Mouse (Mus musculus) forebrain, embryonic 15.5 days (tissue): Measurements from ENCODE around the gene Ifnk. TPM values are rescaled to one million over a fixed set of nuclear protein-coding genes. Genes with fewer than 3 reads are reported as not detected.

Source experiments
- ATAC-seq: fragments of 200-750 bp; cut with Nextera tagmentation; replicated peaks from 2 replicates; pipeline ENCODE4 v1.8.0; 2017; ENCODE audit warnings: mild to moderate bottlenecking, moderate TSS enrichment, moderate library complexity
- H3K27ac ChIP-seq: fragments of 300-500 bp; sonication (generic); replicated peaks from 2 replicates; pipeline ENCODE4 v1.5.1; 2015; ENCODE audit warnings: mild to moderate bottlenecking, inconsistent platforms
- H3K27me3 ChIP-seq: fragments of 300-500 bp; sonication (generic); 2 replicates; pipeline ENCODE4 v1.6.1; 2015; ENCODE audit warnings: inconsistent platforms
- H3K36me3 ChIP-seq: fragments of 300-500 bp; sonication (generic); 2 replicates; pipeline ENCODE4 v1.6.1; 2015; ENCODE audit warnings: mild to moderate bottlenecking, inconsistent platforms
- H3K4me1 ChIP-seq: fragments of 300-500 bp; sonication (generic); 2 replicates; pipeline ENCODE4 v1.6.1; 2015; ENCODE audit warnings: inconsistent platforms
- H3K4me2 ChIP-seq: fragments of 300-500 bp; sonication (generic); replicated peaks from 2 replicates; pipeline ENCODE4 v1.6.1; 2015; ENCODE audit warnings: mild to moderate bottlenecking, inconsistent platforms
- H3K4me3 ChIP-seq: fragments of 300-500 bp; sonication (generic); 2 replicates; pipeline ENCODE4 v1.5.1; 2015; ENCODE audit warnings: mild to moderate bottlenecking, inconsistent platforms
- H3K9ac ChIP-seq: fragments of 300-500 bp; sonication (generic); replicated peaks from 2 replicates; pipeline ENCODE4 v1.6.1; 2015; ENCODE audit warnings: mild to moderate bottlenecking, inconsistent platforms
- H3K9me3 ChIP-seq: fragments of 300-500 bp; sonication (generic); 2 replicates; pipeline ENCODE4 v1.6.1; 2016; ENCODE audit warnings: inconsistent platforms
- WGBS: fragments of 180-500 bp; shearing (Covaris S2); methylation state at CpG from one replicate; pipeline ENCODE4 v1.1.7; 2015; ENCODE audit warnings: mixed read lengths; 5-methylcytosine and 5-hydroxymethylcytosine counted together
- polyA plus RNA-seq: library from polyadenylated mRNA; unstranded; fragments of >200 nt; fragmentation: Nextera tagmentation; extraction: Ambion mirVana; gene quantifications from 2 replicates; pipeline ENCODE4 v1.2.1, GENCODE M21; 2015

Gene Ifnk
- polyA plus RNA-seq, 1 experiment from 2014 or later: 0.22 TPM

DNA sequence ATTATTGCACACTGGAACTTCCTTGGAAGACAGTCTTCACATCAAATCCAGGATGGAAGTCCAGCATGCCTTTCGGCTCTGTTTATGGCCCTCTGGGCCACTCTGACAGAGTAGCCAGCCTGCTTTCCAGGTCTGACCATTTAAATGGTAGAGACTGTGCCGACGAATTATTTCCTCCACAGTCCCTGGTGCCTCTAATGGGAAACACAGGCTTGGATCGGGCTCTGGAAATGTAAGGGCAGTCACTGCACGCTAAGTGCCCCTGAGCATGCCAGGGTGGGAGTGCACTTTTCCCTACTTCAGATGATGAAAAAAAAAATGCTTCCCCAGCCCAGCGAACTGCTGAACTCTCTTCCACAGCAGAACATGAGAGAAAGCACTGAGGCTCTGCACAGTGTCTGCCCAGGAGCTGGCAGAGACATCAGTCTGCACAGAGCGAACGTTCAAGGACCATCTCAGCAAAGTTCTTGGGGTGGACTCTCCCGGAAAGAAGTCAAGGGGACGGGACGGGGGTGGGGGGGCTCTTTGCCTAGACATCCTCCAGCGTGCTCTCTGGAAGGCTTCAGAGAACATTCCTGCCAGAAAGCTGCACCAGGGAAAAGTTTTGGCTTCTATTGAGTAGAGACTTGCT is 8.3 kb upstream of the Ifnk start:
- Histone ChIP-seq H3K9ac (no peak overlapping the region), H3K4me1 (no peaks in the 10 kb centered on the region), H3K4me2 (no peak overlapping the region), H3K9me3 (no peaks in the 10 kb centered on the region), H3K4me3 (no peak overlapping the region), H3K36me3 (no peaks in the 10 kb centered on the region), H3K27ac (no peak overlapping the region), H3K27me3 (no peaks in the 10 kb centered on the region)
- ATAC-seq: no peak
- 86% methylated on average over 12 of the region's 12 CpGs for WGBS

GRCm38 (mm10) chr4:35145726-35146125 is 6.1 kb upstream of the Ifnk start:
- H3K27ac ChIP-seq: no peak overlapping the region
- no peak for ATAC-seq
- no peak overlapping the region for H3K4me2 ChIP-seq
- H3K4me1 ChIP-seq: no peaks in the 10 kb centered on the region
- H3K36me3 ChIP-seq: no peaks in the 10 kb centered on the region
- no peaks in the 10 kb centered on the region for H3K27me3 ChIP-seq
- H3K9me3 ChIP-seq: no peaks in the 10 kb centered on the region
- WGBS: 90% methylated on average over 10 of the region's 10 CpGs
- no peak overlapping the region for H3K4me3 ChIP-seq
- H3K9ac ChIP-seq: no peak overlapping the region

DNA sequence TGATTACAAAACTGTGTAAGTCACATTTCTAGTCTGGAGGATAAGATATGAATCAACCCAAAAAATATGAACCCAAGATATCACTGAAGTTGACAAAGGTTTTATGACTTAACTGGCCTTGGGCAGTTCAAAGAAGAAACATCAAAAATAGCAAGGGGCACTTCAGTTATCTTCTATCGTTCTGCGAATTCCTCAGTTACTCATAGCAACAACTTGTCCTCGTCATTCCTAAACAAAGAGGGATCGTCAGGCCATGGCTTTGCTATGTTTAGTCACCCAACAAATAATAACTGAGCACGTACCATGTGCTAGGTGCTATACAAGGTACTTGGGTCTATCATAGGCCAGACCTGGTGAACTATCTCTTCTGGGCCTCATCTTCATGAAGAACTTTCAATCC is 5.3 kb upstream of the Ifnk start:
- WGBS: 94% methylated on average over 5 of the region's 5 CpGs
- Histone ChIP-seq H3K4me1 (no peaks in the 10 kb centered on the region), H3K27ac (no peak overlapping the region), H3K36me3 (no peaks in the 10 kb centered on the region), H3K27me3 (no peaks in the 10 kb centered on the region), H3K9ac (no peak overlapping the region), H3K4me2 (no peak overlapping the region), H3K4me3 (no peak overlapping the region), H3K9me3 (no peaks in the 10 kb centered on the region)
- no peak for ATAC-seq

DNA sequence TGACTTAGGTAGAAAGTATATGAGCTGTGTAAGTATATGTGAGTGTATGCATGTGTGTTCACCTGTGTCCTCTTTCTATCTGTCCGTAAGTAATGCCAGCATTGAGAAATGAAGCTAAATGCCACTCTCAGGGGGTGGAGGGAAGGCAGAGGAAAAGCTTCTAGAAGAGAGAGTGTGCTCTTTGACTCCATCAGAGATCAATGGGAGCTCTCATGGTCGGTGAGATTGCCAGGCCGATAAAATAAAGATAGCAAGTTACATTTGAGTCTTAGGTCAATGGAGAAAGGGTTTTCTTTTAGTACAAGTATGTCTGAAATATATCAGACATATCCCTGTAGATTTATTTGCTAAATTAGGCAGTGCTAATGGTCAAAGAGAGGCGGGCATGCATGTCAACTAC is 3.5 kb upstream of the Ifnk start:
- no peaks in the 10 kb centered on the region for H3K4me1 ChIP-seq
- WGBS: 89% methylated on average over 4 of the region's 4 CpGs
- H3K4me3 ChIP-seq: no peak overlapping the region
- H3K9me3 ChIP-seq: no peaks in the 10 kb centered on the region
- H3K27ac ChIP-seq: no peak overlapping the region
- H3K9ac ChIP-seq: no peak overlapping the region
- ATAC-seq: no peak
- H3K36me3 ChIP-seq: no peaks in the 10 kb centered on the region
- H3K4me2 ChIP-seq: no peak overlapping the region
- no peaks in the 10 kb centered on the region for H3K27me3 ChIP-seq

DNA sequence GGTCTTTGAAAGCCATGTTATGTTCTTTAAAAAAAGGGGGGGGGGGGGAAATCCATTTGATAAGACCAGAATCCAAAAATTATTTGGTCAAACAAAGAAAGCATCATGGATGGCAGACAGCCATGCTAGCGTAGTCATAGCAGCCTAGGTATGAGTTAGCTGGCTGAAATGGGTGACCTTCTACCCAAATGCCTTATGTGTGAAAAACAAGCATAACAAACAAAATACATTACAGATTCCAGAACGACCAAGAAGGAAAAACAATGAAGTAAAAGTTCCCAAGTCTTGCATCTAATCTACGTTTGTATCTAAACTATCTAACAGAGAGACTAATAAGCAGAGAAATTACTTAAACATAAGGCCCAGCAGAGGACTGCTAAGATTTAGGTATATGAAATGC is 1.1 kb upstream of the Ifnk start:
- Histone ChIP-seq H3K4me2 (no peak overlapping the region), H3K4me3 (no peak overlapping the region), H3K27me3 (no peaks in the 10 kb centered on the region), H3K4me1 (peaks cover 3% of the 10 kb centered on the region), H3K36me3 (no peaks in the 10 kb centered on the region), H3K9ac (no peak overlapping the region), H3K9me3 (no peaks in the 10 kb centered on the region), H3K27ac (no peak overlapping the region)
- ATAC-seq: no peak
- WGBS: 88% methylated on average over 3 of the region's 3 CpGs

- H3K27ac ChIP-seq: no peak overlapping the region
- no peak for ATAC-seq
- no peak overlapping the region for H3K4me2 ChIP-seq
- H3K9ac ChIP-seq: no peak overlapping the region
- H3K27me3 ChIP-seq: no peaks in the 10 kb centered on the region
- WGBS: 51% methylated on average over 3 of the region's 3 CpGs
- peaks cover 15% of the 10 kb centered on the region for H3K4me1 ChIP-seq
- H3K4me3 ChIP-seq: no peak overlapping the region
- no peaks in the 10 kb centered on the region for H3K9me3 ChIP-seq
- H3K36me3 ChIP-seq: no peaks in the 10 kb centered on the region
Measured at GRCm38 (mm10) chr4:35154051-35154450, 2.2 kb downstream of the Ifnk start.

GRCm38 (mm10) chr4:35155132-35155922 is 3.5 kb downstream of the Ifnk start:
- H3K27ac ChIP-seq: no peak overlapping the region
- H3K9ac ChIP-seq: peak overlapping the region; percentile 47; the same call in 1 of the 2 replicates
- WGBS: 24% methylated on average over 20 of the region's 20 CpGs

GRCm38 (mm10) chr4:35156149-35156611 is 4.3 kb downstream of the Ifnk start:
- ATAC-seq: peak; percentile 75
- peak overlapping the region; percentile 50 for H3K4me3 ChIP-seq
- peak overlapping the region; percentile 23 for H3K27ac ChIP-seq
- peaks cover 15% of the 10 kb centered on the region for H3K4me1 ChIP-seq
- no peaks in the 10 kb centered on the region for H3K36me3 ChIP-seq
- no peaks in the 10 kb centered on the region for H3K9me3 ChIP-seq
- H3K27me3 ChIP-seq: no peaks in the 10 kb centered on the region
- H3K9ac ChIP-seq: peak overlapping the region; percentile 47
- peak overlapping the region; percentile 79 for H3K4me2 ChIP-seq
- under 1% methylated on average over 26 of the region's 26 CpGs for WGBS

More at GRCm38 (mm10) chr4:35155132-35155922, 3.5 kb downstream of the Ifnk start:
- 0 out of 2 replicates have a peak, but pooled peaks have one; percentile 32 for ATAC-seq
- Histone ChIP-seq H3K4me1 (peaks cover 15% of the 10 kb centered on the region), H3K4me2 (peak overlapping the region; percentile 79), H3K9me3 (no peaks in the 10 kb centered on the region), H3K4me3 (peak overlapping the region; percentile 50), H3K27me3 (no peaks in the 10 kb centered on the region), H3K36me3 (no peaks in the 10 kb centered on the region)

DNA sequence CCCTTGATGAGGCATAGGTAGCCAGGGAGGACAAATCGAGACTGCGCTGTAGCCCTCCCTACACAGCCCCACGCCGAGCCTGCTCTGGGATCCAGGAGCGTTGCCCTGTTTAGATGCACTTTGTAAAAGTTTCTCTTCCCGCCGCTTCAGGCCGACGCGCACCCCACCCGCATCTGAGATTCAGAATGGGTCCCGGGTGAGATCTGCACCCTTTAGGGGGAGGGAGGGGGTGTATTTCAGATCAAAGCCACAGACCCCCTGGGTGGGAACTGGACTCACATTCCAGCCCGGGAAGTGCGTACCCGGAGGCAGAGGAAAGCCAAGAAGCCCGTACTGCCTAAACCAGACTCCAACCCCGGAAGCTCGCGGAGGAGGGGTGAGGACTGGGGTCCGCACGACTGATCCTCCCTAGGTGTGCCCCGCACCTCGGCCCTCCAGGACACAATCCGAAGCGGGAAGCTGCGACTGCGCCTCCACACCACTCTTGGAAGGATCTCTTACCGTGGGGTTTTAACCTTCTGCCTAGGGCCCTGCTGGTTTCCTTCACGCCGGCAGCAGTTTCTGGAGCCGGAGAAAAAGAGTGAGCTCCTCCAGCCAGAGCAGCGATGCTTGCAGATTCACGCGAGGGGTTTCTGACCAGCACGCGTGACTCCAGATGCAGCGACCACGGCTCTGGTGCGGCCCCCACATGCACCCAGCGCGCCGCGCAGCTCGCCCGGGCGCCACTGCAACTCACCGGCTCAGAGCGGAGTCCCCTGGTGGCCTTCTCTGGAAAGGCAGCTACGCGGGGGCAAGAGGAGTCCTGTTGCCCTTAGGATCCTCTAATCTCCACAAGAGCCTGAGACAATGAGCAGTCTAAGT is 5.1 kb downstream of the Ifnk start, which contains the start of gene Mob3b:
Gene Mob3b (minus strand): TSS at position 734 of the 861 bp plus-strand sequence.
- Histone ChIP-seq H3K4me1 (peaks cover 15% of the 10 kb centered on the region), H3K27ac (peak within 1 kb of the TSS; percentile 23), H3K9me3 (no peaks in the 10 kb centered on the region), H3K27me3 (no peaks in the 10 kb centered on the region), H3K4me3 (peak within 1 kb of the TSS; percentile 50), H3K4me2 (peak within 1 kb of the TSS; percentile 79), H3K9ac (peak within 1 kb of the TSS; percentile 47), H3K36me3 (no peaks in the 10 kb centered on the region)
- ATAC-seq: peak; percentile 88
- WGBS: under 1% methylated on average over 50 of the region's 50 CpGs

GRCm38 (mm10) chr4:35157815-35158214 is 6.0 kb downstream of the Ifnk start:
- no peak for ATAC-seq
- H3K27ac ChIP-seq: no peak overlapping the region
- H3K27me3 ChIP-seq: no peaks in the 10 kb centered on the region
- H3K9me3 ChIP-seq: no peaks in the 10 kb centered on the region
- WGBS: 67% methylated on average over 11 of the region's 11 CpGs
- H3K4me2 ChIP-seq: no peak overlapping the region
- no peak overlapping the region for H3K9ac ChIP-seq
- H3K4me1 ChIP-seq: peaks cover 15% of the 10 kb centered on the region
- H3K4me3 ChIP-seq: no peak overlapping the region
- no peaks in the 10 kb centered on the region for H3K36me3 ChIP-seq

DNA sequence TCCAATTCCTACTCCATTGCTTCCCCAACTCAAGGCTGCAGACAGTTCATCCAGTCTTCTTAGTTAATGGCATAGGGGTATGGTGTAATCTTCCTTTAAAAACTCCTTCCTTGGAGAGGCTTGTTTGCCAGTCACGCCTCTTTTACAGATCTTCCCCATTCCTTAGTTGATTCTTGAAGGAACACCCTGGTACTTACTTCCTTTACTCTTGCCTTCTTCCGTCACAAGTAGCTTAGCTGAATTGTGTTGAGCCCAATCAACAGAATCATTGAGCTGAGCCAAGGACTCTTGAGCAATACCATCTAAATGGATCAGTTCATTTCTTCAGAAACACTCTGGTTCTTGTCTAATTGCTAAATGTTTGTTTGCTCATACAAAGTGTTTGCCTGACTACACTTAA is 13.4 kb downstream of the Ifnk start:
- Histone ChIP-seq H3K9me3 (no peaks in the 10 kb centered on the region), H3K27me3 (no peaks in the 10 kb centered on the region), H3K4me2 (no peak overlapping the region), H3K36me3 (no peaks in the 10 kb centered on the region), H3K4me3 (no peak overlapping the region), H3K4me1 (peaks cover 7% of the 10 kb centered on the region), H3K9ac (no peak overlapping the region), H3K27ac (no peak overlapping the region)
- no peak for ATAC-seq
- 87% methylated on average over 2 of the region's 2 CpGs for WGBS

- Histone ChIP-seq H3K4me3 (no peak overlapping the region), H3K4me2 (no peak overlapping the region), H3K4me1 (peaks cover 7% of the 10 kb centered on the region), H3K9ac (no peak overlapping the region), H3K9me3 (no peaks in the 10 kb centered on the region), H3K36me3 (no peaks in the 10 kb centered on the region), H3K27me3 (no peaks in the 10 kb centered on the region), H3K27ac (no peak overlapping the region)
- WGBS: 79% methylated on average over 3 of the region's 3 CpGs
- ATAC-seq: no peak
Measured at GRCm38 (mm10) chr4:35165947-35166346, 14.1 kb downstream of the Ifnk start.
